Mouse (Mus musculus): ENCODE measurements around the gene C9.

The C9 gene

DNA sequence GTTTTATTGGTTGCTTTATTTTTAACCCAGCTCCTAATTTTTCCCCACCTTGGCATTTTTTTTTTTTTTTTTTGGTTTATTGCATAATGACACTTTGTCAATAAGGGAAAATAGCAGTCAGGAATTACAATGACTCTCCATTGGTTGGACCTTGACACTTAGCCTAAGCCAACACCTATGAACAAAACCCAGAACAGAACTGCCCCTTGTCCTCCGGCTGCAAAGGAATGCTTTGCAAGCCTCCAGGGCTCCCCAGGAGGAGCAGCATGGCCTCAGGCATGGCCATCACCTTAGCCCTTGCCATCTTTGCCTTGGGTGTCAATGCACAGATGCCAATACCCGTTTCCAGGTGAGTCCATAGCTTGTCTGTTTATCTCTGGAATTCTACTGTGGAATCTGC lies at the start of gene C9:
Gene C9, plus strand, starts transcription at position 193 of the 400 bp plus-strand sequence.
- DNase-seq (ENCODE audit: extremely low spot score, low spot score) = no peak

DNA sequence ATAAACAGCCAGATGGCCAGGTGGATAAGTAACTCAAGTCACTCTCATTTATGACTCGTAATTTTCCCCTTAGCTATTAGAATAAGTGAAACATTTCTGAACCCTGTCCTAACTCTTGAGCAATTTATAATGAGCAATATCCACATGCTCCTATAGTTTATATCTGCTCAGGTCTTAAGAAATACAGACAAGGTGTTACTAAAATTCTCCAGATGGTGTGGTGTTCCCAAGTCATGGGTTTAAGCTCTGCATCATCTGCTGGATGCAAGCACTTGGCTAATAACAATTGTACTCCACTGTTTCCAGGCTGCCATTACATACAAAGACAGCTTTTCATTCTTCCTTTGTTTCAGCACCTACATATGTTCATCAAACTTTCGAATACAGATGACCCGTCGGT lies 46.9 kb upstream of the C9 start:
- no peak for DNase-seq (ENCODE audit: extremely low spot score, low spot score)

DNA sequence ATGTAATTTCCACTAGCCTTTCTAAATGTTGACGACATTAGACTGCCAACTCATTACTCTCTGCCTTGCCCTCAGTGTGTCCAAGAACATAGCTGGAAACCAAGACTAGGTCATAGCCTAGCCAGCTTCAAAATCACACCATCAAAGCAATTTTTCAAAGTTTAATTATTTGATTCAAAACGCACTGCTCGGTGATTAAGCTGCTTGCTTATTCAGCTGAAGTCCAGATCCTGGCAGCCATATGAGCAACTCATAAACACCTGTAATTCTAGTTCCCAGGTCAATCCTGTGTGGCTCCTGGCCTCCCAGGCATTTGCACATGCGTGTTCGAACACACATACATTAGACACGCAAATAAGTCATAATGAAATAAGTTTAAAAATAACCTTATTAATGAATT lies 46.2 kb upstream of the C9 start:
- no peak for DNase-seq (ENCODE audit: extremely low spot score, low spot score)

DNA sequence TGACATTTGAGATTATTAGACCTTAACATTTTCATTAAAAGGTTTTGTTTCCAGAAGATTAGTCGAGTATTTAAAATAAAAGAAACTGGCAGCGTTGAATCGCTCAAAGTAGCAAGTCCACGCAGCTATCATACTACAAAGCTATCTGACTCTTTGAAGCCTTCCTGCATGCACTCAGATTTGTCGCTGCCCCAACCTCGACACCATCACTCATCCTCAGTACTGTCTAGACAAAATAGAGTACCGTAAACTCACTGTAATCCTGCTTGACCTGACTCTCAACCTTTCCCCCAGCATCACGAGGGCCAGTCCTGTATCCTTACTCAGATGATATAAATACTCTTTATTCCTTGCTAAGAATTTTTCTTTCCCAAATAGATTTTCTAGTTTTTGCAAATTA lies 45.0 kb upstream of the C9 start:
- no peak for DNase-seq (ENCODE audit: extremely low spot score, low spot score)

DNA sequence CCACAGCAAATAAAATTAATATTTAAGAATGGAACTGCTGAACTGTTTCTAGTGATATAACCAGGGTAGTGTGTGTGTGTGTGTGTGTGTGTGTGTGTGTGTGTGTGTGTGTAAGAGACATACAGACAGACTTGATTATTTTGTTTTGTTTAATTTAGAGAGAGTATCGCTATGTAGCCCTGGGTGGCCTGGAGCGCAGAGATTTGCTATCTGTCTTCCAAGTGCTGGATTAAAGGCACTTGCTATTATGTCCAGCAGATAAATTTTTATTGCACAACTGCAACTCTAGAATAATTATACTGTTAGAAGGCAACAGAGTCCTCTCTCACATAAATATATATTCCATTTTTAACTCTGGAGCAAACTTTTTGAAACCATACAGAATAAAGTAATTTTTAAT lies 42.7 kb upstream of the C9 start:
- DNase-seq (ENCODE audit: extremely low spot score, low spot score) = no peak

DNA sequence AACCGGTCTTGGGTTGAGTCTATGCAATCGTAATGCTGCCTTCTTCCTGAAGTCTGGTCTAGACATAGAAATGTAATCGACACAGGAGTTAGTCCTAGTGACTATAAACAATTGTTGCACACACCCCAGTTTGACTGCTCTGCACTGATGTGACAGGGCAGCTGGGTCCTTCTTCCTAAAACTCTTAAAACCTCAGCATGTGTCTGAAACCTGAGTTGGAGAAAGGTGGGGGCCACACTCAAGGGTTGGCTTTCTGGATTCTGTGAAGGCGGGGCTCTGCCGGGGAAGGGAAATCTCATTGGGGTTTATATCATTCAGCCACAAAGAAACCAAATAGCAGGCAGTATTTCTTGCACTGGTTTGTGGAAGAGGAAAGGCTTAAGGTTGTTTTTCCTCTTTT lies 41.0 kb upstream of the C9 start:
- DNase-seq (ENCODE audit: extremely low spot score, low spot score) = no peak

DNA sequence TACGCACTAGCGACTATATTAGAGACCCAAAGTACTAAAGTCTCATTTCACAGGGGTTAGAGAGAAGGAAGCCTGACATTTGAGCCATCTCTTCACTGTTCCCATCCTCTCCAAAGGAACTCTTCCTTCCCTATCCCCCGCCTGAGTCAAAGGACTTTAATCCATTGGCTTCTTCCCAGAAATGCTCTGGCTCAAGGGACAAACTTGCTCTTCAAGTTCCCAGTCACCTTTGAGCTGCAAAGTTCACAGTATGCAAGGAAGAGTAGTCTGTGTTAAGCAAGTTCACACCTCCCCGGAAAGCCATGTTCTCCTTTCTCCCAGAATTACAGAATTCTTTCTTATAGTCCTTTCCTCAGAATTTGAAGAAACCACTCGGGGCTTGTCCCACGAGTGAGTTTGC lies 38.4 kb upstream of the C9 start:
- no peak for DNase-seq (ENCODE audit: extremely low spot score, low spot score)

DNA sequence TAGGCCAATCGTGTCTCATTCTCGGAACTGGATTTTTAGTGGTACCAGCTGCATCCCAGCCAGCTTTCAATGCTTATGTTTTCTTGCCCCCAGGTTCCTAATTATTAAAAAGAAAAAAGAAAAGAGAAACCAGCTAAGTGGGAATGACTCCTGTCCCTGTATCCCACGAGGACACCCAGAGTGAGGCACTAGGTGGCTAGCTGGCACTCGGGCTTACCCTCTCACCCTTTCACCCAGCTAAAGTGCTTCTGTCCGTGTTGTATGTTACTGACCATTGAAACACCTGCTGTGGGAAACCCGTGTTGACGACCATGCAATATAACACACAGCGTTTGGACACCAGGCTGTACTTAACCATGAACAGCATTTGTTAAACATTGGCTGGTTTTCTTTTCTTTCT lies 36.1 kb upstream of the C9 start:
- DNase-seq (ENCODE audit: extremely low spot score, low spot score) = no peak

DNA sequence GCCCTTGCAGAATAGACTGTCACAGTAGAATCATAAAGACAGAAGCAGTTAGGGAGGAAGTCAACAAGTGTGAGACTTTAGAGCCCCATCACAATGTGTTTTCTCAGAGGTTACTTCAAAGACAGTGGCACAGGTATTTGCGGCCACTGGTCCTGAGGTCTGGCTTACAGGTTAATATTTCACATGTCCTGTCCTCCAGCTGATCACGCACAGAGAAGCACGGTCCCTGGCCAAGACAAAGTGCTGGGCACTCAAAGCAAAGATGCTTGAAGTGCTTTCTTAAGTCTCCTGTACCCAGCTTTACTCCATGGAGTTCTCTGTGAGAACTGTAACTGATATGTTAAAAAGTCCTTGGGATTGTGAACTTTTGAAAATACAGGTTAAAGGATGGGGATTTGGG lies 35.0 kb upstream of the C9 start:
- DNase-seq (ENCODE audit: extremely low spot score, low spot score) = no peak

DNA sequence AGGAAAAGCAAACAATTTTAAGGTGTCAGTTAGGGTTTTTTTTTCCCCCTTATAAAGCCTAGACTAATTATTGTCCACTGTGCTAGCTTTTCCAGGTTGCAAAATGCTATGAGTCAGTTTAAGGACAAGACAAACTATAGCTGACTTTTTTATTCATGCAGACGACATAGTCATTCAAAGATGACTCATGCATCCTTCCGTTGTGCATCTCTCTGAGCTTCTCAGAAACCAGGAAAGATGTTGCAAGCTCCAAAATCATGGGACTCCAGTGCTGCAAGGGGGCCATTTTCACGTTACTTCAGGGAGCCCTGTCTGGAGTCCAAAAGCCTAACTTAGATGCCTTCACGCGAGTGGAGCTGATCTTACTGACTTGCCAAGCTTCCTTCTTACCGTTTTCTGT lies 33.8 kb upstream of the C9 start:
- DNase-seq (ENCODE audit: extremely low spot score, low spot score) = no peak

DNA sequence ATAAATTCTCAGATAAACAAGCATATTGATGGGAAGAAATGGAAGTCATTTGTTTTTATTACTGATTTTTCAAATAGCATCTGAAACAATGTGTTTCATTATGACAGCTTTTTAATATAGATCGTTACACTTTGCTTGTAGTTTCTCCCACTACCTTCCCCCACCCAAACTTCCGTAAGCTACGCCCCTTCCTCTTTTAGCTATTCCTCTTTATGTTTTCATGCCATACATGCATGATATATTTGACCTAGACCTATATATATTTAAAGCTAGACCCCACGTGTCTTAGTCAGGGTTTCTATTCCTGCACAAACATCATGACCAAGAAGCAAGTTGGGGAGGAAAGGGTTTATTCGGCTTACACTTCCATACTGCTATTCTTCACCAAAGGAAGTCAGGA lies 29.8 kb upstream of the C9 start:
- no peak for DNase-seq (ENCODE audit: extremely low spot score, low spot score)

DNA sequence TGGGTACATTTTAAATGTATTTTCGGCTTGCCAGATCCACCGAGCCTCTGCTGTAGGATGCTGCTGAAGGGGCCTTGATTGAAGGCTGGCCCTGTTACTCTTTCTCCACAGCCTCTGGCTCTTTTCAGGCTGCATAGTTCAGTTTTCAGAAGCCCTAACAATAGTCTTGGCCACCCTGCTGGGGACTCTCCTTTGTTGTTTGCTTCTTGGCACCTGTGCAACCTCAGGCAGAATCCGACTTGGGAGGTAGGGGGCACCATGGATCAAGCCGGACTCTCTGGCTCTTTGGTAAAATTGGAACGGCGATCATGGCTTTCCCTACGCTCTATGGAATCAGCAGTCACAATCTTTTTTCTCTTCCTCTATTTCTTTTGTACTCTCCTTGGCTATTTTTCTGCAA lies 13.3 kb upstream of the C9 start:
- DNase-seq (ENCODE audit: extremely low spot score, low spot score) = no peak

DNA sequence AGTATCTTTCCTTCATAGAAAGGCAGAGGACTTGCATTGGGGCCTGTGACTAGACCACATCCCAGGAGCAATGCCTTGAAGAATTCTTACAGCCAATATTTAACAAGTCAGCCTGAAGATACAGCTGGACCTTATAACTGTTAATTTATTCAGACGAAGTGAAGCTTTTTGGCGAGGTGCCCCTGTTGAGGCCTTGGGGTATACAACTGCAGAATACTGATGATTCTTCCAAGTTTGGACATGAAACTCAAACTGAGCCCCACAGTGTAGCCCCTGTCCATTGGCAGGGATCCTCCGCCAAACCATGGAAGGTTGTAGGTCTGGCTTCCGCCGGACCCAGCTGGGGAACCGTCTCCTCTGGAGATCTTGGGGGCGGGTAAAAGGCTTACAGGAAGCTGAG lies 12.7 kb upstream of the C9 start:
- DNase-seq (ENCODE audit: extremely low spot score, low spot score) = no peak

DNA sequence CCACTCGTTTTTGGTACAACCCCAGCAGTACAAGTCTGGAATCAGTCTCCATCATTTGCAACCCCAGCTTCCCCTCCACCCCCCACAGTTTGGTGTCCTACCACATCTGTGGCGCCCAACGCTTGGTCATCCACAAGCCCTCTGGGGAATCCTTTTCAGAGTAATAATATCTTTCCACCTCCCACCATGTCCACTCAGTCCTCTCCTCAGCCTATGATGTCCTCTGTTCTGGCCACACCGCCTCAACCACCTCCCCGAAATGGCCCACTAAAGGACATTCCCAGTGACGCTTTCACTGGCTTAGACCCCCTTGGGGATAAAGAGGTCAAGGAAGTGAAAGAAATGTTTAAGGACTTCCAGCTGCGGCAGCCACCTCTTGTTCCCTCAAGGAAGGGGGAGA lies 9.8 kb upstream of the C9 start:
- DNase-seq (ENCODE audit: extremely low spot score, low spot score) = no peak

DNA sequence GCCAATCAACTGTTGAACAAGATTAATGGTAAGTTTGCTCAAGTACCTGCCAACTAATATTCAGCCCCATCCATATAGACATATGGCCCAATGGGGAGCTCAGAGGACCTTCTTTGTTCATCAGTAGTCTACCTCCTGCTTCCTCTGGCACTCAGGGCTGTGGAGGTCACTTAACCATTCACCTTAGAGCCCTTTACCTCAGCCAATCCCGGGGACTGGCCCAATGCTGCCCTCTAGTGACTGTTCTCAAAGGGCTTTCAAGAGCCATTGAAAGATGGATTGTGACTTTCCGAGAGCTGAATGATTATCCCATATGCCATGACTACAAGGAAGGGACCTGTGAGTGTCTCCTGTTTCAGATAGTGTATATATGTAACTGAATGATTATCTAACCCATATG lies 9.4 kb upstream of the C9 start:
- no peak for DNase-seq (ENCODE audit: extremely low spot score, low spot score)

DNA sequence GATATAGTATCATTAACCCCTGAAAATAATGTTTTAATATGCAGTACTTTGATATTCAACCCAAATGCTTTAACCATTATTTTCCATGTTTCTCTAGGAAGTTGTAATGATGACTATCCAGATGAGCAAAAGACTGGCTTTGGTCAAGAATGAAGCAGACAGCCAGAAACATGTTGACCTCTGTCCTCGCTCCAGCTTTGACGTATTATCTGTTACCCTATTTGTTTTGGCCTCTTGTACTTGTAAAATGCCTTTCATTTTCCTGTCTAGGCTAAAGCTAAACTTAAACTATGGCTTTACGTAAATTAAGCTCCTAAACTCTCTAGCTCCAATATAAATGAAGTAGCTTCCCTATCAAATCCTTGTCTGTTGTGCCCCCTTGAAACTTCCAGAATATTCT lies 6.4 kb upstream of the C9 start:
- DNase-seq (ENCODE audit: extremely low spot score, low spot score) = no peak

DNA sequence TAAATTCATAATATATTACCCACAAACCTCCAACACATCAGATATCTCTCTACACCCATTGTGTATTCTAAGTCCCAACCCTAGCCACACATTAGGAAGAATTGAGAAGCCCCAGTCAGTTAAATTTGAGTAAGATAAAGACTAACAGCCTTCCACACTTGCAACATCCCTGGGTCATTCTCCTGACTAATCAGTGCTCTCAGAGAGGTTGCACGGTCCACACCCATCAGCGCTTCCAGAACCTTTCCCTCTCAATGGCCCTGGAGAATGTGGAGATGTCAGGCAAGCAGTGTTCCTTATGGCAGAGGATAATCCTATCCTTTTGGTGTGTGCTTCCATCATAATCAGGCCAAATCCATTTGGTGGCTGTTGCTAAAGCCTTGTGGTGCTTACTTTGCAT lies 675 bp upstream of the C9 start:
- DNase-seq (ENCODE audit: extremely low spot score, low spot score) = no peak

DNA sequence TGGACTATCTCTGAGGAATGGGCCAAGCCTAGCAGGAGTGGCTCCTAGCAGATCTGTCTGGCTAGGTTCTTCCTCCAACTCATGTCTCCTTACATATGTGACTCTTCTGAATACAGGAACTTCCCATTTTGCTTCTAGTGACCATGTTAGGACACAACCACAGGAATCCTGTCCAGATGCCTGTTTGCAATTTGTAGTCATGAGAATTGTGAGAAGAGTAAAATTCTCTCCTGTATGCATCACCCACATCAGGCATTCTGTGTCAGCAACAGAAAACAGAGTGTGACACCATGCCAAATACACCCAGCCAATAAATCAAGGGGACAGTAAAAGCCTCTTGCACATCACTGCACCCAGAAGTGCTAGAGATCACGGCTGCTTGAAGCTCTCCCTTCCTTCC lies 1.1 kb downstream of the C9 start:
- no peak for DNase-seq (ENCODE audit: extremely low spot score, low spot score)

DNA sequence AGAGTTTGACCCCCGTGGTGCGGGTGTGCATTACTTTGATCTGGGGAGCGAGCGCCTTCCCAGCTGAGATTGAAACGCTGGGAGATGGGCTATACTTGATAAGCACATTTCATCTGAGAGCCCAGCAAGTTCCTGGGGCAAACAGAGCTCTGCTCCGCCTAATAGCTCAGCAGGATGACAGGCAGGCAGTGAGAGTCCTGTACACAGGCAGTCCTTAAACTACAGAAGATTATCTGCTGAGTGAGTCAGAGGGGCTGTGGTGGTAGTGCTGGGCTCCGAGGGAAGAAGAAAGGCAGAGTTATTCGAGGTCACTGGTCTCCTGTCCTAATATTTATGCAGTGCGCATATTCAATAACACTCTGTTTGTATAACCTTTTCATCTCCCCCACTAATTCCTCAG lies 3.8 kb downstream of the C9 start:
- DNase-seq (ENCODE audit: extremely low spot score, low spot score) = no peak

DNA sequence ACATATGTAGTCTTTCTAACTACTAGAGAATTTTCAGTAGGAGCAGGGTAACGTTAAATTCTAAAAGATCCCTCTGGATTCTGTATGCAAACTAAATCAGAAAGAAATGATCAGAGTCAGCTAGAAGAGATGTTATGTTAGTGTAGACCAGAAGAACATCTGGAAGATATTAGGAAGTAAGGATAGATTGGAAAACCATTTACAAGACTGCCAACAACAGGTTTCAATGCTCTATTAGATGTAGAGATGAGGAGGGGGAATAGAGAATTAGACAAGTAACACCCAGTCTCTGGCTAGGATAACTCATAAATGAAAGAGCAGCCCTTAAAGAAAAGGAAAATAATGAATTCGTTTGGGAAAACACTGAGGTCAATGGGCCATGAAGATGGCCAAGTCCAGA lies 9.3 kb downstream of the C9 start:
- DNase-seq (ENCODE audit: extremely low spot score, low spot score) = no peak

DNA sequence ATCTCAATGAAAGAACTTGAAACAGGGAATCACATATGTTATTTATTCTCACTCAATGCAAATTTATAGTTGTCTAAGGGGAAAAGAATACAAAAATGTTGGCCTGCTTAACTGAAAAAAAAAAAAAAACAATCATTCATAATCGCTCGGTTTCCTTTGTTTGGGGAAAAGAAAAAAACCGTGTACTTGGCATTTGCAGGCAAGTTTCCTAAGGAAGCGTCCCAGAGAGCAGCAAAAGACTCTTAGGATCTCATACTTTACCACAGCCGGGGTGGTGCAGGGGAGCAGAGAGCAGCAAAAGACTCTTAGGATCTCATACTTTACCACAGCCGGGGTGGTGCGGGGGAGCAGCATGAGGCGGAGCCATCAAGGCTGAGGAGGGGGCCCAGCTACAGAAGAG lies 16.3 kb downstream of the C9 start:
- no peak for DNase-seq (ENCODE audit: extremely low spot score, low spot score)

DNA sequence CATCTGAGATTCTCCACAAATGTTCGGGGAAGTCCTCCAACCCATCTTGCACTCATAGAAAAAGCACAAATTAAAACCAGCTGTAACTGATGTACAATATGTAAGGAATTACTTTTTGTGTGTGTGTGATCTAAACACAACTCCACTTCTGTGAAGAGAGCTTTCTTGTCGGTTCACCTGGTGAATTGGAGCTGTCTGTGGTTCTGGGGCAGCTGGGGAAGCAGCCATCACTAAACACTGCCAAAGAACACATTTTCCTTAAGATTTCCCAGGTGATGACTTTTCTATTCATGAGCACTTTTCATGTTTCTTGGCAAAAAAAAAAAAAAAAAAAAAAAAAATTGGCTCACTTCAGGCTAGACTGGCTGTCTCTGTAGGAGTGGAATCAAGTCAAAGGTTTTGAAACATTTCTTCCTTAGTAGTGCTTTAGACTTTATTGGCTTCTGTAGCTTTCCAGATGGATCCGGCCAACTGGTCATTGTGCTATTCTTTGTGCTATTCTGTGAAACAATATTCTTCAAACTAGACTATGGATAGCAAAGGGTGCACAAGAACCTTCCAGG lies 18.3 kb downstream of the C9 start:
- DNase-seq (ENCODE audit: extremely low spot score, low spot score) = no peak

DNA sequence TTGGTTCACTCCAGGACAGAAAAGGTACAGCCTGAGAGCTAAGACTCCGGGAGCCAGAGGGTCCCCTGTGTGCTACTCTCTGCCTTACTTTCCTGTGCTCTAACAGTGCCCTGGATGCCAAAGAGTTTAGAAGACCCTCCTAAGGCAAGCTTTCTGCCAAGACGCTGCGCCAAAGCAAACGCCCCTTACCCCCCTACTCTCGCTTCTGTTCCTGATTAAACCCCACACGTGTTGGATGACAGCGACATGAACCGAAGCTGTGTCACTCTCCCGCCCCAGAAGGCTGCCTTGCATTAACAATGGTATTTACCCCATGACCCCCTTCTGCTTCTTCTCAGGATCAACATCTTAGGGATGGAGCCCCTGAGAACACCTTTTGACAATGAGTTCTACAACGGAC lies 21.9 kb downstream of the C9 start:
- no peak for DNase-seq (ENCODE audit: extremely low spot score, low spot score)

DNA sequence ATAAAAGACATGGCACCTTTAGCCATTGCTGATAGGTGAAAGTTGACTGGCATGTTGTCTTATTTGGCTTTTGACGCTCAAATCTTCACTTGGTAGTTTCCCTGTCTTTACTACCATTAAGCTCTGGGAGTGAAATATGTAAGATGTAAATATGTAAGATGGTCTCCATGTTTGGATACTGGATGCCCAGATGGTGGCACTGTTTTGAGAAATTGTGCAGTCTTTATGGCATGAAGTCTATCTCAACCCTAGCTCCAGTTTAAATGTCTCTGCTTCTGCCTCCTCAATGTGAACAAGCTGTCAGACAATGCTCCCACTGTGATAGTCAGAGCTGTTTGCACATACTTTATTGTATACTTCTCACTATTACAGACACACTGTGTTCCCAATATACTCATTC lies 23.7 kb downstream of the C9 start:
- DNase-seq (ENCODE audit: extremely low spot score, low spot score) = no peak
